Mouse (Mus musculus) midbrain, embryonic 16.5 days (tissue): ENCODE data around the gene Foxf2. TPM values are rescaled to one million over a fixed set of nuclear protein-coding genes. Genes with fewer than 3 reads are reported as not detected.

Source experiments
- ATAC-seq: fragments of 200-750 bp; cut with Nextera tagmentation; 2 replicates; pipeline ENCODE4 v1.8.0; 2017; ENCODE audit warnings: moderate TSS enrichment
- H3K27ac ChIP-seq: fragments of 300-500 bp; sonication (generic); 2 replicates; pipeline ENCODE4 v1.5.1; 2014; ENCODE audit warnings: mild to moderate bottlenecking, low read length, mixed read lengths
- H3K27me3 ChIP-seq: fragments of 300-500 bp; sonication (generic); 2 replicates; pipeline ENCODE4 v1.6.1; 2014; ENCODE audit warnings: low read depth, low read length, mixed read lengths; ENCODE audit not compliant: control insufficient read depth, insufficient read depth
- H3K36me3 ChIP-seq: fragments of 300-500 bp; sonication (generic); 2 replicates; pipeline ENCODE4 v1.6.1; 2014; ENCODE audit warnings: mild to moderate bottlenecking, low read length, moderate library complexity, mixed read lengths; ENCODE audit not compliant: control insufficient read depth, insufficient read depth
- H3K4me1 ChIP-seq: fragments of 300-500 bp; sonication (generic); 2 replicates; pipeline ENCODE4 v1.6.1; 2014; ENCODE audit warnings: mild to moderate bottlenecking, low read length, mixed read lengths; ENCODE audit not compliant: control insufficient read depth, insufficient read depth
- H3K4me2 ChIP-seq: fragments of 300-500 bp; sonication (generic); 2 replicates; pipeline ENCODE4 v1.6.1; 2014; ENCODE audit warnings: mild to moderate bottlenecking, low read length, mixed read lengths
- H3K4me3 ChIP-seq: fragments of 300-500 bp; sonication (generic); 2 replicates; pipeline ENCODE4 v1.5.1; 2014; ENCODE audit warnings: low read depth, mild to moderate bottlenecking, low read length, moderate library complexity, mixed read lengths
- H3K9ac ChIP-seq: fragments of 300-500 bp; sonication (generic); 2 replicates; pipeline ENCODE4 v1.6.1; 2014; ENCODE audit warnings: low read depth, low read length, mixed read lengths
- H3K9me3 ChIP-seq: fragments of 300-500 bp; sonication (generic); replicated peaks from 2 replicates; pipeline ENCODE4 v1.6.1; 2014; ENCODE audit warnings: mild to moderate bottlenecking, low read length, mixed read lengths; ENCODE audit not compliant: control insufficient read depth, poor library complexity, severe bottlenecking
- WGBS: fragments of 180-500 bp; shearing (Covaris S2); extraction: QIAGEN DNeasy Blood & Tissue Kit; methylation state at CpG from one replicate; pipeline ENCODE4 v1.1.7; 2014; 5-methylcytosine and 5-hydroxymethylcytosine counted together
- polyA plus RNA-seq: library from polyadenylated mRNA; unstranded; fragments of >200 nt; fragmentation: Nextera tagmentation; extraction: Ambion mirVana; gene quantifications from 2 replicates; pipeline ENCODE4 v1.2.1, GENCODE M21; 2015

Gene Foxf2
- polyA plus RNA-seq, 1 experiment from 2014 or later = 4.1 TPM

GRCm38 (mm10) chr13:31622371-31622770 is 3.2 kb upstream of the Foxf2 start:
- H3K4me2 ChIP-seq = no peak overlapping the region
- no peak overlapping the region for H3K9ac ChIP-seq
- no peak overlapping the region for H3K4me3 ChIP-seq
- peaks cover 78% of the 10 kb centered on the region for H3K27me3 ChIP-seq
- H3K36me3 ChIP-seq = no peaks in the 10 kb centered on the region
- 3% methylated on average over 3 of the region's 3 CpGs for WGBS
- 0 out of 2 replicates have a peak, but pooled peaks cover 2% of the 10 kb centered on the region for H3K9me3 ChIP-seq
- H3K4me1 ChIP-seq = peaks cover 27% of the 10 kb centered on the region
- no peak overlapping the region for H3K27ac ChIP-seq
- no peak for ATAC-seq

- no peak for ATAC-seq
- no peaks in the 10 kb centered on the region for H3K36me3 ChIP-seq
- H3K9me3 ChIP-seq = 0 out of 2 replicates have a peak, but pooled peaks cover 2% of the 10 kb centered on the region
- H3K27me3 ChIP-seq = peaks cover 82% of the 10 kb centered on the region
- no peak overlapping the region for H3K9ac ChIP-seq
- no peak overlapping the region for H3K4me3 ChIP-seq
- WGBS = 3% methylated on average over 6 of the region's 6 CpGs
- no peak overlapping the region for H3K27ac ChIP-seq
- H3K4me2 ChIP-seq = no peak overlapping the region
- H3K4me1 ChIP-seq = peaks cover 27% of the 10 kb centered on the region
Observed at GRCm38 (mm10) chr13:31623291-31623690, 2.3 kb upstream of the Foxf2 start.

- no peak for ATAC-seq
- Histone ChIP-seq H3K4me2 (no peak overlapping the region), H3K27me3 (peaks cover 82% of the 10 kb centered on the region), H3K9me3 (0 out of 2 replicates have a peak, but pooled peaks cover 2% of the 10 kb centered on the region), H3K9ac (no peak overlapping the region), H3K36me3 (no peaks in the 10 kb centered on the region), H3K4me1 (peaks cover 27% of the 10 kb centered on the region), H3K4me3 (peak overlapping the region; percentile 9; the same call in 1 of the 2 replicates), H3K27ac (no peak overlapping the region)
- WGBS = under 1% methylated on average over 20 of the region's 20 CpGs
Observed at GRCm38 (mm10) chr13:31623906-31624860, 1.4 kb upstream of the Foxf2 start.

- H3K9me3 ChIP-seq = 0 out of 2 replicates have a peak, but pooled peaks cover 2% of the 10 kb centered on the region
- no peaks in the 10 kb centered on the region for H3K36me3 ChIP-seq
- H3K27ac ChIP-seq = no peak overlapping the region
- no peak for ATAC-seq
- H3K4me3 ChIP-seq = peak overlapping the region; percentile 46
- H3K4me1 ChIP-seq = peaks cover 33% of the 10 kb centered on the region
- H3K4me2 ChIP-seq = peak overlapping the region; percentile 87
- peaks cover 82% of the 10 kb centered on the region for H3K27me3 ChIP-seq
- 2% methylated on average over 13 of the region's 13 CpGs for WGBS
- 0 out of 2 replicates have a peak overlapping the region, but pooled peaks have one; percentile 14 for H3K9ac ChIP-seq
Observed at GRCm38 (mm10) chr13:31624966-31625332, 667 bp upstream of the Foxf2 start.

- under 1% methylated on average over 58 of the region's 60 CpGs for WGBS
- Histone ChIP-seq H3K4me3 (peak overlapping the region; percentile 46), H3K4me2 (peak overlapping the region; percentile 87), H3K4me1 (peaks cover 31% of the 10 kb centered on the region), H3K9ac (peak overlapping the region; percentile 56), H3K27me3 (peaks cover 80% of the 10 kb centered on the region), H3K9me3 (0 out of 2 replicates have a peak, but pooled peaks cover 2% of the 10 kb centered on the region), H3K36me3 (no peaks in the 10 kb centered on the region), H3K27ac (peak overlapping the region; percentile 22; the same call in 1 of the 2 replicates)
- ATAC-seq = peak; percentile 38
Observed at GRCm38 (mm10) chr13:31626183-31626801, 676 bp downstream of the Foxf2 start.

- under 1% methylated on average over 20 of the region's 24 CpGs for WGBS
- H3K27ac ChIP-seq = no peak overlapping the region; the same call in 1 of the 2 replicates
- H3K4me3 ChIP-seq = peak overlapping the region; percentile 46
- peak overlapping the region; percentile 87 for H3K4me2 ChIP-seq
- ATAC-seq = no peak
- H3K9me3 ChIP-seq = 0 out of 2 replicates have a peak, but pooled peaks cover 2% of the 10 kb centered on the region
- H3K9ac ChIP-seq = peak overlapping the region; percentile 56; the same call in 1 of the 2 replicates
- H3K4me1 ChIP-seq = peaks cover 31% of the 10 kb centered on the region
- H3K27me3 ChIP-seq = peaks cover 79% of the 10 kb centered on the region
- H3K36me3 ChIP-seq = no peaks in the 10 kb centered on the region
Observed at GRCm38 (mm10) chr13:31626991-31627625, 1.5 kb downstream of the Foxf2 start.

GRCm38 (mm10) chr13:31627864-31628690 is 2.5 kb downstream of the Foxf2 start:
- WGBS = 3% methylated on average over 8 of the region's 8 CpGs
- H3K4me1 ChIP-seq = peaks cover 31% of the 10 kb centered on the region
- no peak overlapping the region for H3K4me2 ChIP-seq
- 0 out of 2 replicates have a peak, but pooled peaks cover 2% of the 10 kb centered on the region for H3K9me3 ChIP-seq
- H3K36me3 ChIP-seq = no peaks in the 10 kb centered on the region
- H3K27me3 ChIP-seq = peaks cover 77% of the 10 kb centered on the region
- peak overlapping the region; percentile 46 for H3K4me3 ChIP-seq
- H3K9ac ChIP-seq = no peak overlapping the region
- no peak for ATAC-seq
- H3K27ac ChIP-seq = no peak overlapping the region

GRCm38 (mm10) chr13:31628691-31629180 is 3.1 kb downstream of the Foxf2 start:
- ATAC-seq = no peak

More at GRCm38 (mm10) chr13:31628691-31629180, 3.1 kb downstream of the Foxf2 start:
- peaks cover 72% of the 10 kb centered on the region for H3K27me3 ChIP-seq
- no peaks in the 10 kb centered on the region for H3K36me3 ChIP-seq
- peak overlapping the region; percentile 36 for H3K4me3 ChIP-seq
- no peak overlapping the region for H3K27ac ChIP-seq
- H3K9ac ChIP-seq = peak overlapping the region; percentile 54; the same call in 1 of the 2 replicates
- WGBS = 3% methylated on average over 14 of the region's 14 CpGs
- peak overlapping the region; percentile 57 for H3K4me2 ChIP-seq
- no peaks in the 10 kb centered on the region for H3K9me3 ChIP-seq
- peaks cover 31% of the 10 kb centered on the region for H3K4me1 ChIP-seq
